Mouse (Mus musculus) R1 (cell line): Measurements from ENCODE around the gene Grm4.

Experiments
- DNase-seq: peaks from one replicate; pipeline ENCODE4 v3.0.0-alpha.2; 2018; ENCODE audit warnings: low read depth, low spot score

The Grm4 gene

DNA sequence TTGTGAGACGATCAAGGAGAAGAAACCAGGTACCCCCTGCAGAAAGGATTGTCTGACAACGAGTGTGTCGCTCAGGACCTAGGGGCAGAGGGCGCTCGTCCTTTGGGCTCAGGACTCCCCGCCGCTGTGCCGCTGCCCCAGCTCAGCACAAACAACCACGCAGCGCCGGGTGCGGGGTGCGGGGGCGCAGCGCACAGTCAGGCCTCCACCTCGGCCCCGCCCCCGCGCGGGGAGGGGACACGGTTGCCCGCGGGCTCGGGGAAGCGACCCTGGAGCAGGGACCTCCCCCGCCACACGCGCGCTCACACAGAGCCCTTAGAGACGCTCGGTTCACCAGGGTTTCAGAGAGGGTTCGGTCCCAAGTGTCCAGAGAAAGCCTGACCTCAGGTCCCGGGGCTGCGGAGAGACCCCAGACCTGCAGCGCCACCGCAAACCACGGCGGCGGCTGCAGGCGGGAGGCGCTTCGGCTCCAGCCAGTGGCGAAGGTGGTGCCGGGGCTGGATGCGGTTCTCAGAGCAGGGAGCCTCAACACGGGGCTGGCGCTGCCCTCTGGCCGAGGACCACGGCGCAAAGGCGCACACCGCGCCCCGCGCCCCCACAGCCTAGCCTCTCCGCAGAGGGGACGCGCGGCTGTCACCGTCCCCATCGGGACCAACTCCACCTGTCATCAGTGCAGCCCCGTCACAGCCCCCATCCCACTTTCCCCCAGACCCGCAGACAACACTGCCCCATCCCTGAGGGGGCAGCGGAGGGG is 9.2 kb downstream of the Grm4 start:
- DNase-seq, result peak; percentile 34

DNA sequence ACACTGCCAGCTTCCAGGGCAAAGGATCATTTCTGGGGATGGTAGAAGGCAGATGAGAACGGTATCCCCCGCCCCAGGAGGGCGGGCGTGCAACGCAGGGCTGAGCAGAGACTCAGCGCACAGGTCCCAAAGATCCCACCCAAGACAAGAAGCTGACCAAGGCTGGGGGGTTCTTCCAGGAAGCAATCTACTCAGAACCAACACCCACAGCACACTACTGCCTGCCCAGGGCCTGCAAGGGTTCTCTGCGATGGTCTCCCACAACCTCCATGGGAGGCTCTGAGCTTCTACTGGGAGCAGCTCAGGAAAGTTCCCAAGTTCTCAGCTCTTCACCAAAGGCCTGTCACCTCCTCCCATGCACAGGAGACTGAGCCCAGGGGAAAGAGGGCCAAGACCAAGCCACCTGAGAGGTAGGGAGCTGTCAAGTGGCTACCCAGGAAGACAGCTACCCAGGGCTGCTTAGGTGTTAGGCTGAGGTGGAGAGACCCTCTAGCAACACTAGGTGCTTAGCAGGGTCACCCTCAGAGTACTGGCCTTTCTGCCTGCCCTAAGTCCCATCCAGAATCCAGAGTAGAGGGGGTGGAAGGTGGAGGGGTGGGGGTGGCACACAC is 10.0 kb downstream of the Grm4 start:
- no peak for DNase-seq

DNA sequence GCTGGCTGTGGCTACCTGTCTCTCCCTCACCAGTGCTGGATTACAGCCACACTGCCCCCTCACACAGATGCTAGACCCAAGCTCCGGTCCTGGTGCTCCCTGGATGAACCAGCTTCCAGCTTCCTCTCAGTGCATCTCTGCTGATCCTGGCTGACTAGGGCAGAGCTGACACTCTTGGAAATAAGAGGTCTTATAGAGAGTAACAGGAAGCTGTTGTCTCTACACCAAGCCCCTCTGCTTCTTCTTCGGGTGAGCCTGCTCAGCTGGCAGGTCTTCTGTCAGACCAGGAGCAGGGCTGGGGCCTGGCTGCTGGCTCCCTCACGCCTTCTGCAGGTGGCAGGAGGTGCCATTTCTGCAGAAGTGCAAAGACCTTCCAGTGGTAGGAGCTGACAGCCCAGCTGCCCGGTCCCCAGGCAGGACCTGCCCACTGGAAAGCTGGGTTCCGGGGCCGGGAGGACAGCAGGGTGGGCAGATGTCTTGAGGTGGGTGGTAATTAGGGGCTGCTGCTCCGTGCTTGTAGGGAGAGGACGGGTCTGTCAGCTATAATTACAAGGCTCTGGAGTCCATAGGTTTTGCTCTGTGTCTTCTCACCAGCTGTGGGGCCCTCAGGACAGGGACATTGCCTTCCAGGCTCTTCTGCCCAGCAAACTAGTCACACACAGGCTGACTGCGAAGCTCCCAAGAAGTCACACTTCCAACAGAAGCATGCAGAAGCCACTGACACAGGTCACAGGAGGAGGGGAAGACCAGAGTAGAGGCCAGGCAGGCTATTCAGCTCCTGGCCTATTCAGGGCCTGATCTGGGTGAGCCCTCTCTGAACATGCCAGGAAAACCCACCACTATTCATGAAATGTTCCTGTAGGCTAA is 10.7 kb downstream of the Grm4 start:
- no peak for DNase-seq

DNA sequence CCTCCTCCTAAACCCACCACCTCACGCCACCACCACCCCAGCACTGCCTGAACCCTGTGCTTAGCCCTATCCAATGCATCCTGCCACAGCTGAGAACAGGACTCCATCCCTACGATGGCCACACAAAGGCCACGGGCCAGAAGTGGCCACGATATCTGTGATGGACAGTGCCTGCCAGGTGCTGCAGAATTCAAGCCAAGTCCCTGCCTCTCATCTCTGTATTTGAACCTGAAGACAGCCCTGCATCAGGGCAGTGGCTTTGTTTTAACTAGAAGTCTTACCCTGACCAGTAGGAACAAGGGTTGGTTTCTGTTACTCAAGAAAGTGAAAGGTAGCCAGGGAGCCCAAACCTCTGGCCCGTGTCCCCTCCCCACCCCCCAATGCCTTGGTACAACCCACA is 12.1 kb downstream of the Grm4 start:
- DNase-seq, result no peak

DNA sequence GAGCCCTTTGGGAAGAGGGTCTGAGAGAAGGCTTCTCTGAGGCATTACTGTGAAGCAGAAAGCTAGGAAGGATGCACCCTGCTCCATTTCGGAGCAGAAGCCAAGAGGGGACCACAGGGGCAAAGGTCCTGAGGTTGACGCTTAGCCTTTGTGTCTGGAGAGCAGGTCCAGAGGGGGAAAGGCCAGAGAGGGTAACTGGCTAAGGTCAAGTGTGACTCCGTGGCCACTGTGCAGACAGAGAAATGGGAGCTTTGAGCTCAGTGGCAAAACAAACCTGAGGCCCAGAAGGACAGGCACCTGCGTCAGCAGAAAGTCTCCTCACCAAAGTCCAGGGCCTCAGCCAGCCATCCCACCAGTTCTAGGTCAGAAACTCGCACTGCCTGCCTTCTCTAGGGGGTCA is 12.7 kb downstream of the Grm4 start:
- DNase-seq, result no peak

DNA sequence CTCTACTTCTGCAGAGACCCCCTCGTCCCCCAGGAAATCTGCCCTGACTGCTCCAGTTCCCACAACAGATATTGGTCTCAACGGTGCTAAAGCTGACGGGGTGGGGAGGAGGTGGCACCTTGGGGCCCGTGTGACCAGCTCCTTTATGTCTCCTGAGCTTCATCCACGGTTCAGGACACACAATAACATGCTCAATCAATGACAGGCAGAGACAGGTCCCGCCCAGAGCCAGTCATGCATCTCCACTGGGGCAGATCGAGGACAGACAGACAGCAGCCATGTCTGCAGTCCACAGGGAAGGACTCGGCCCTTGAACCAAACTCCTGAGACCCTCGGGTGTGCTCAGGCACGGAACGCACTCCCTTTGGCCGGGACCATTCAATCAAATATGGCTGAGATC is 13.2 kb downstream of the Grm4 start:
- no peak for DNase-seq

DNA sequence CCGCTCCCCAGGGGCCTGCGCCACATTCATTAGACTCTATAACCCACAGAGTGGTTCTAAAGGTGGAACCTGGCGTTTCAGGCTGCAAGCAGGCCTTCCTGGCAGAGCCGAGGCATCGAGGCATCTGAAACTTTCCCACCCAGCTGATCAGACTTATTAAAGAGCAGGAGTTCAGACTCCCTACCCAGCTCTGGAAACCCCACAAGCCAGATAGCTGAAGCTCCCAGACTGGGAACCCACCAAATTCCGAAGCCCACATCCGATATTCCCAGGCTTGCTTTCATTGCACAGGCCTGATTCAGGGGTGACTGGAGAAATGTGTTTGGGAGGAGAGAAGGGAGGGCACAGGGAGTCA is 13.6 kb downstream of the Grm4 start:
- DNase-seq, result no peak

DNA sequence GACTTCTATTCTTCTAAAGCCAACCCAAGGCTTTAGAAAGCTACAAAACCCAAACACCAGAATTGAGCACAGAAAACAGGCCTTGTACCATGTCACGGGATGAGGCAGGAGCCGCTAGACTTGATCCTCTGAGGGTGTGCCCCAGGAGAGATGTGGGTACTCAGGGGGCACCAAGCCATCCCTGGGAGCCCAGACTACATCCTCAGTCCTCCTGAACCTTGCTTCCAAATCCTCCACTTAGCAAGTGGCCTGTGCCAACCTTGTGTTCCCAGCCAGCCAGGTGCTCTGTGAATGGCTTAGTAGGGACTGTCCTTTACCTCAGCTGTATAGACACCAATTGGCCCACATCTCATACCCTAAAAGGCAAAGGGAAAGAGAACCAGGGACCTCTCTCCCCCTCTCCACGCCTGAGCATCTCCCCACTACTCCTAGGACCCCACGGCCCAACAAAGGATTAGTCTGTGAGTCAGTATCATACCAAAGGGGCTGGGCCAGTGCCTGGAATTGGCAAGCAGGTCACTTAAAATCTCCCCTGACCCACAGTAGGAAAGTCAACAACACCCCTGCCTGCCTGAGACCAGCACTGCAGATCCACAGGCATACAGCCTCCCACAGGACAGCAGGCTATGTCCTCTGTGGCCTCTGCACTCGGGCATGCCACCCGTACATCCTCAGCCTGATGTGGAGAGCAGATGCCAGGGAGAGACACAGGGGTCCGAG is 14.2 kb downstream of the Grm4 start:
- DNase-seq, result no peak

DNA sequence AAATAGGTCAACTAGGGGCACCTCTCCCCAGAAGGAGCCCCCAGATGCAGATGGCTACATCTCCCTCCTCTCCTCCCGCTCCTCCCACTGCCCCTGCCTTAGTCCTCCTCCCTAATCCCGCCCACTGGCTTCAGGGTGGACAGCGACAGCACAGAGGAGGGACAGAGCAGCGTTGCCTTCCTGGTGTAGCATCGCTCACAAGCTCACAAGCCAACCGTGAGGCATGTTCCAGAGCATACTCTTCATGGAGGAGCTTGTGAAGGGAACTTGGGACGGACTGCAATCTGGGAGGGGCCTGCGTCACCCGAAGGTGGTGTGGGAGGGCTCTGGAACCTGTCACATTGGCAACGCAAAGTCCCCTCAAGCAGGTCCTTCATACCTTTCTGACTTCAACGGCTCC is 14.8 kb downstream of the Grm4 start:
- DNase-seq, result no peak

DNA sequence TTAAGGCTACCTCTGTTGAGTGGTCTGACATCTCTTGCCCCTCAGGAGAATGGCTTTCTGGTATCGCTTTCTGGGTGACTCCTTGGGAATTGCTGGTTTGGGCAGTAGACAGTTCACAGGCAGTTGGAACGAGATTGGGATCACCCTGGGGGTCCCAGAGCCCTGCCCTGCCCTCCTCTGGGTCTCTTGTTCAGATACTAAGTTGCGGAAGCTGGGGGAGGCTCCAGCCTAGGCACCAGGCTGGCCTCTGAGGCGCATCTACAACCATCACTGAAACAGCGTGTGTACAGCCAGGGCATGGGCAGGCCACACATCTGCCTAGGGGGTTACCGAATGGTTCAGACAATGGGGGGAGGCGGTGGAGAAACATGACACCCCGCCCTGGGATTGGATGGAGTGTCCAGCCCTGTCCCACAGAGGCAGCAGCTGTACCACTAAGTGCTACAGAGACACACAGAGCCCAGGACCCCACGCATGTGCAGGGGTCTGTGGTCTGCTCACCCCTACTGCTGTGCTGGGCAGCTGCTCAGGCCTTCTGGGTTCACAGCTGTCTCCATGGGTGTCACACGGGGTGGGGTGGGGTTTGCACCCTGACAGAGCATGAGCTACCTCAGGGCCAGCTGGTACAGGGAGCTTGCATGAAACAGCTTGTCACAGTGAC is 15.9 kb downstream of the Grm4 start:
- DNase-seq, result no peak

DNA sequence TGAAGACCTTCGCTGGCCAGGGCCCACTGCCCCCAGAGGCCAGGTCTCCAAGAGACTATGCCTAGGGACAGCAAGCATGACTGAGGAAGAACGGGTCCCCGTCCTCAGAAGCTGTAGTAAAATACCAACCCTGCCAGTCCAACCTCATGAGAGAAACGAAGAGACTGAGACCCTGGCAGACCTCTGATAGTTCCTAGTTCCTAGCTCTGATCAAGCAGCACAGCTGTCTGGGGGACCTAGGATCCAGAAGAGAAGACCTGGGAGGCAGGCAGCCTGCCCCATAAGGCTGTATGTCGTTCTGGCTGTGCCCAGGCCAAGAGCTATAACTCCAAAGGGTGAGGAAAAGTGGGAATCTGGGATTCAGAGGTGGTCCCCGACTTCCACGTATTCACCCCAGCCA is 17.3 kb downstream of the Grm4 start:
- no peak for DNase-seq

DNA sequence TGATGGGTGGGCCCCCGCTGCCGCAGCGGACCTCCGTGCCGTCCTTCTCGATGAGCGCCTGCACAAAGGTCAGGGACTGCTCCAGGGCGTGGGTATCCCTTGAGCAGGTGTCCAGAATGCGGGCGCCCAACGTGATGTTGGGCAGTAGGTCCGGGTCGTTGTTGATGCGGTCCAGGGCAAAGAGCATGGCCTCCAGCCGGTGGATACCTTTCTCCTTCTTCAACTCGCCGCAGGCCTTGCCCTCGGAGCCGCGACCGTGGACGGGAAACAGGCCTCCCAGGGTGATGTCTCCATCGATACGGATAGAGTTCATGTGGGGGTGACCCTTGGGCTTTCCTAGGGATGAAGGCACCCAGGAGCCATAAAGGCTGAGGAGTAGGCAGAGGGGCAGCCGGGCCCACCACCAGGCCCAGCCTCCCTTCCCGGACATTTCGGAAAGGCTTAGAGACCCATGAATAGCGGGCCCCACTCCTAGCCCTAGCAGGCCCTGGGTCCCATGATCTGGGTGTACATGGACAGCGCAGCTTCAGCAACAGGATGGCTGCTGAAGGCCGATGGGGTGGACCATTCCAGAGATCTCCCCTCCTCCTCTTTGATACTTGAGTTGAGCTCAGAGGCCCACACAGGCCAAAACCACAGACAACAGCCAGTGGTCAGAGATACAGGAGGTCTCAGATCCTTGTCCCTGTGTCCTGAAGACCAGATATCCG is 18.3 kb downstream of the Grm4 start:
- no peak for DNase-seq

DNA sequence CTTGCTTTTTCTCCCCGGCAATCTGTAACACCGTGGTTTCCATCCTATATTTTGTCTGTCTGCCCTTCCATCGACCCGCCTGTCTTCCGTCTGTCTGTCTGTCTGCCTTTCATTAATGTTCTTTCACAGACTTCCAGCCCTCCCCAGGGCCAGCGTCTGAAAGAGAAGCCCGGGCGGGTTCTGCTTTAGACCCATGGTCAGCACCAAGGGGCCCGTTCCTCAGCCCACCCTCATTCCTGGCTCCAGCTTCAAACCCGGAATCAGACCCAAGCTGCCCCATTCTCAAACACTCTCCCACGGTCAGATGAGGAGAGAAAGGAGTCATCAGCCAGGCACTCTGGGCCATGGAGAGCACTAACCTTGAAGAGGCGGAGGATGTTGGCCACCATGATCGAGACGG is 18.9 kb downstream of the Grm4 start:
- DNase-seq, result peak; percentile 39

DNA sequence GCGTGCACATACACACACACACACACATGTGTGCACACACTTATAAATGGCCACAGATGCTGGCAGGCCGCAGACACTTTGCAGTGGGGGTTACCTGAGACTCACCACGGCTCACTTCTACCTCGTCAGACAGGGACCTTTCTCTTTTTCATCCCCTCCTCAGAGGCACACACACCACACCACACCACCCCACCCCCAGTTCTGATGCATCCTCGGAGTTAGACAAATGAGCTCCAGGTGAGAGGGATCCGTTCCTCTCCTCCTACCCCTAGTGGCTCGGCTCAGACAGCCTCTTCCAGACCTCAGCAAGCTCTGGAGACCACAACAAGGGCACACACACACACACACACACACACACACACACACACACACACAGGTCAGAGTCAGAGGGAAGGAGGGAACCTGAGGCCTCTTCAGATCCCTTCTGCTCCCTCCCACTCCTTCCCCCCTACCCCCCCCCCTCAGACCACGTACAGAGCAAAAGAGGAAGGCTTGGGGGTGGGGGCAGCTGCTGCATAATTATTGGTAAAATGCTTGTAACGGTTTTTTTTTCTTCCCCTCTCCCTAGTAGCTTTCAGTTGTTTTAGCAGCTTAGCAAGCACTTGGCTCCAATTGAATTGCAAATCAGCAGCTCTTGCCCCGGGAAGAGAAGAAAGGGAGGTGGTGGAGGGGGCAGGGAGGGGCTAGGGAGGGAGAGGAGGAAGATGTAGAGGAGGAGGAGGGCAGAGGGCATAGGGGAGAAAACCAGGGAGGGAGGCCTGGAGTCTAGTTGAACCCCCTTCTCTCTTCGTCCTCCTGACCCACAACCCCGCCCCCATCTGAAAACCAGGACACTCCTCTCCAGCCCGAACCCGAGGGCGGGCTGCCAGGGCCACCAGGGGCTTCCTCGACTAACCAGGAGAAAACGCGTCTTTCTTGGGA is 19.6 kb downstream of the Grm4 start:
- DNase-seq, result peak; percentile 96

DNA sequence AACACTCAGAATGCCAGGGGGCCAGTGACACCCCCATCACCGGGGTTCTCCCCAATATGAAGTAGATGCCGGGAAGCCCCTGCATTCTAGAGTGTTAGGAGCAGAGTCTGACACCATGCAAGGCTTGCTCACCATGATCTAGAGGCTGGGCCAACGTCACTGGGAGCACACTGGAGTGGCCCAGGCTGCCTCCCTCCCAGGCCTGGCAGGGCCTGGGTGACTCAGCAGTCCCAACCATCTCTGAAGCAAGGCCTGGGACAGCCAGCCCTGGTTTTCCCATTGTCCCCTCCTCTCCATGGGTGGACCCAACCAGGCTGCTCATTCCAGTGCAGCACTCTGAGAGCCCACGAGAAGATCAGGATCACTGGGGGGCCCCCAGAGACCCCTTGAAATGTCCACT is 20.4 kb downstream of the Grm4 start:
- no peak for DNase-seq

DNA sequence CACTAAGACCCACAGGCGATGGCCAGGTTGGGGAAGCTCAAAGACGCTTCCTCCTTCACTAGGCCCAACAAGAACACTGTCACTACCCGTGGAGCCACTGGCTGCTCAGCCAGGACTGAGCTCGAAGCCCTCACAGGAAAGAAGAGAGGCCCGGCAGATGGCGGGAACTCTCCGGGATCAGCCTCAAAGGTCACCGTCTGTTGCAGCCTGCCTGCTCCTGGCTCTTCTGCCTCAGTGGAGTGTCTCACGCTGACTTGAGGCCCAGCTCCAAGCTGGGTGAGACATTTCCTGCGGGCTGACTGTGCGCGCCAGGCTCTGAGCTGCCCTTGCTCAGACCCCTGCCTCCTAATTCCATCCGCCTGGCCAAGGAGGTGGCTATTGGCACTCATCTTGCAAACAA is 22.1 kb downstream of the Grm4 start:
- DNase-seq, result no peak

DNA sequence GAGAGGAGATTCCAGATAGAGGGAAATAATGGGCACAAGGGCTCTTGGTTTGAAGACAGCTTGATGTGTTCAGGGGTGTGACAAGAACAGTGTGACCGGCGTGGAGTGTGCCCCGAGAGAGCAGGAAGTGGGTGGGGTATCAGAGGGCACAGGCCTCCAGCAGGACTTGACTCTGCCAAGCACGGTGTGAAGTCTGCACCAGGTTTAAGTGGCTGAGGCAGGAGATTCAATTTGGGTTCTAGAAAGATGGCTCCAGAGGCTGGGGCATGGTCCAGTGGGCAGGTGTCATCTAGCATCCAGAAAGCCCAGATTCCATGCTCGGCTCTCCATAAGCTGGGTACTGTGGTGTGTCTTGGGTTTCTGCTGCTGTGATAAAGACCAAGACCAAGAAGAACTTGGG is 23.4 kb downstream of the Grm4 start:
- no peak for DNase-seq

DNA sequence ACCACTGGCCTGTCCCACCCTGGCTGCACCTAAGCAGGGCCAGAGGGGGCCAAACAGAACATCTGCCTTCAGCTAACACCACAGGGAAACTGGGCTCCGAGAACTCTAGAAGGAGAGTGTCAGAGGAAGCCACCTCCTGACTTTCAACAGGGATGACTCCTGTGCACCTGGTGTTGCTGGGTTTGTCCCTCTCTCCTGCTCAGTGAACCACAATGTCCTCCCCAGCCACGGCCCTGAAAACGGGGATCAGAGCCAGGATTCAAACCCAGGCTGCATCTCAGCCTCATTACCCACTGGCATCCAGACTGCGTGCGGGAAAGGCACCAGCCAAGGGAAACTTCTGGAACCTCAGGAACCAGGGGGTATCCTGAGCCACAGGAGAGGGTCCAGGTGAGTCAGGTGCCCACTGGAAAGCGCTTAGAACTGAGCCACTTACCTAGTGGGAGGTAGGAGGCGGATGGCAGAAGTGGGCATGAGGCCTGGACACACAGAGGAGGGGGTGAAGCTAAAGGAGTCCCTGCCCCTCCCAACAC is 26.1 kb downstream of the Grm4 start:
- DNase-seq, result no peak

DNA sequence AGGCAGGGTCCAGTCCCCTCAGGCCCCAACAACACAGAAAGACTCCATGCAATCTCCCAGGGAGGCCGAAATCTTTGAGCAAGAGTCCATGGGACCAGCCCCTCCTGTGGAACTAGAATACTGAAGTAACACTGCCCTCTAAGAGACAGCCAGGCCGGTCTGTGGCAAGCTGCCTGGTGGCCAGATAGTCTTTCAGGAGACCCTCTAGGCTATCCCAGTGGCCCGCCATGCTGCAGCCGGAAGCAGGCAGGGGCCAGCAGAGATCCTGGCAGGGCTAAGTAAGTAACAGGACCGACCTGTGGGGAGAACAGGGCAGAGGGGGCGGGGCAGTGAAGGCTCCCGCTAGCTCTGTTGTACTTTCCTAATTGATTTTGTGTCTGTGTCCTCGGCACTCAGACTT is 27.2 kb downstream of the Grm4 start:
- DNase-seq, result no peak

DNA sequence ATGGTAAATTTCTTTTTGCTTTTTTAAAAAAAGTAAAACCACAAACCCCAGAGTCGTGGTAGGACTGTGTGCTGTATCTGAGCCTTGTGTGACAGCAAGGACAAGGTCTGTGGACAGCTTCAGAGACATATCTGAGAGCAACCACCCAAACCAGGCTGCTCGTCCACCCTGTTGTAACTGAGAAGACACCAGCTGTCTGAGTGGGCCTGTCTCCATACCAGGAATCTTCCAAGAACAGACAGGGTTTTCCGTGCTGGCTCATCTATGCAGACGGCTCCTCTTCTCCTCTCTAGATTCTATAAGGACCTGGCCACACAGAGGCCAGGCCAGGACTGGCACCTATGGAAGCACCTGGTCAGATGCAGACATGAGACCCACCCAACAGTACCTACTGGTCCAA is 27.8 kb downstream of the Grm4 start:
- no peak for DNase-seq
